In genomic region chr19:8806810-8807209, GRCm38 (mm10) we compare ENCODE assay signal across 23 mouse cellular contexts. TPM values are rescaled to one million over a fixed set of nuclear protein-coding genes. Genes with fewer than 3 reads are reported as not detected.
A peak's percentile ranks its signal among the peaks of the same experiment; 100 is the strongest.
DNase-seq lines count a peak whose midpoint lies in the region; ATAC-seq and TF ChIP-seq lines count a peak whose summit lies in the region.
"Had no signal": no experiment of that assay in that cellular context is flagged by ENCODE, and none has a peak within 500 bp of the region (broad histone marks: within the 10 kb centered on the region; RNA-seq: fewer than 3 reads in every experiment).

No protein-coding gene starts in this region.

- peak; percentile 48 for DNase-seq in induced T-regulatory cell, adult 2 months (ENCODE audit: low read depth)
- DNase-seq in lung, adult 2 months = no peak
- no peak for DNase-seq in c-Kit-positive CD71-positive TER-119-positive erythroid progenitor cells, embryonic 14.5 days (ENCODE audit: low spot score)
- no peak for DNase-seq in layer of hippocampus, adult 8-10 months (ENCODE audit: low spot score in 2 of 2)
- DNase-seq: adrenal gland, postnatal 36 days; cerebellum, adult 8-10 months; cerebellum, postnatal 36 days; embryo, embryonic 11 days; gastrocnemius, postnatal 36 days; heart, postnatal 36 days; kidney, postnatal 25 days; right cerebral cortex, postnatal 14 days had no signal

- H3K4me1 ChIP-seq in megakaryocyte, embryonic 14.5 days = peaks cover 57% of the 10 kb centered on the region
- H3K4me1 ChIP-seq in E14TG2a.4 (replicated peaks; ENCODE audit: low read depth, low read length) = peaks cover 54% of the 10 kb centered on the region
- 0 out of 2 replicates have a peak, but pooled peaks cover 2% of the 10 kb centered on the region for H3K4me1 ChIP-seq in lung, adult 2 months (ENCODE audit: control insufficient read depth, insufficient read depth, low read length)

- H3K36me3 ChIP-seq in megakaryocyte, embryonic 14.5 days (replicated peaks; ENCODE audit: low read length) = peaks cover 74% of the 10 kb centered on the region
- H3K36me3 ChIP-seq in E14TG2a.4 (ENCODE audit: insufficient read depth, low read length) = peaks cover 86% of the 10 kb centered on the region

- ATAC-seq in megakaryocyte, adult 5-6 weeks (ENCODE audit: poor library complexity, severe bottlenecking) = no peak
- peak; percentile 28; the same call in 1 of the 2 replicates for ATAC-seq in monocyte, adult 5-6 weeks (replicated peaks; ENCODE audit: insufficient number of reproducible peaks, low FRiP score, low TSS enrichment, poor library complexity, severe bottlenecking)
- ATAC-seq: forebrain, embryonic 13.5 days; intestine, embryonic 15.5 days had no signal

- 88% methylated on average over 5 of the region's 5 CpGs for WGBS in lung, adult 2 months

- no peaks in the 10 kb centered on the region for H3K9me3 ChIP-seq in megakaryocyte, embryonic 14.5 days
- no peaks in the 10 kb centered on the region for H3K9me3 ChIP-seq in E14TG2a.4 (ENCODE audit: low read length)
- H3K9me3 ChIP-seq: forebrain, embryonic 13.5 days; heart, embryonic 15.5 days; hindbrain, embryonic 15.5 days; intestine, embryonic 15.5 days; lung, embryonic 15.5 days; midbrain, embryonic 12.5 days had no signal

- no peak for TF ChIP-seq POLR2A in lung, adult 2 months (IDR thresholded peaks at IDR 0.05; ENCODE audit: borderline replicate concordance, extremely low read depth, low read depth, low read length)

- peak overlapping the region; percentile 5 for H3K4me3 ChIP-seq in megakaryocyte, embryonic 14.5 days (replicated peaks)
- H3K4me3 ChIP-seq in E14TG2a.4 (replicated peaks; ENCODE audit: low read length) = 0 out of 2 replicates have a peak overlapping the region, but pooled peaks have one; percentile 17
- H3K4me3 ChIP-seq in lung, adult 2 months (replicated peaks; ENCODE audit: extremely low read depth, low read depth, low read length) = no peak overlapping the region
- H3K4me3 ChIP-seq: forebrain, embryonic 13.5 days; heart, embryonic 15.5 days; hindbrain, embryonic 15.5 days; intestine, embryonic 15.5 days; left cerebral cortex, adult 2 months; lung, embryonic 15.5 days; midbrain, embryonic 12.5 days had no signal

- no peaks in the 10 kb centered on the region for H3K27me3 ChIP-seq in megakaryocyte, embryonic 14.5 days (replicated peaks)
- no peaks in the 10 kb centered on the region for H3K27me3 ChIP-seq in E14TG2a.4 (ENCODE audit: insufficient read depth, low read length)
- H3K27me3 ChIP-seq: forebrain, embryonic 13.5 days; heart, embryonic 15.5 days; hindbrain, embryonic 15.5 days; intestine, embryonic 15.5 days; lung, embryonic 15.5 days; midbrain, embryonic 12.5 days had no signal

- TF ChIP-seq CTCF in E14TG2a.4 (conservative IDR thresholded peaks at IDR 0.05; ENCODE audit: low read length) = no peak
- TF ChIP-seq CTCF in lung, adult 2 months (IDR thresholded peaks at IDR 0.05; ENCODE audit: insufficient read depth, low read length) = no peak

RNA-seq across cellular contexts. Expression of gene Zbtb3, which starts 4.5 kb away (rescaled TPM):
- 1.3 and 5.9 TPM in 2 replicates for polyA plus RNA-seq in megakaryocyte, embryonic 14.5 days (2012; ENCODE audit: insufficient read depth, low replicate concordance)
- 0.62 and 2.3 TPM in 2 replicates for total RNA-seq in megakaryocyte, adult 5-6 weeks (2015)
- total RNA-seq in megakaryocyte, adult 5-6 weeks (2017) = 1.8 and 2.5 TPM in 2 replicates
- 0.85 to 1.2 TPM (median 1.1 TPM) in 3 replicates for total RNA-seq in monocyte, adult 5-6 weeks (2017)
- 1.9 and 2.3 TPM in 2 replicates for polyA plus RNA-seq in lung, adult 2 months (2012; rRNA removed)
- total RNA-seq in layer of hippocampus, adult 8-10 months (2022) = 1 to 10 TPM; 5.2 to 7.9 (median 5.4) TPM

RNA-seq across cellular contexts. Expression of gene Polr2g, which starts 8.4 kb away (rescaled TPM):
- 6.3 TPM in 1 of 2 replicates, not detected in the other for polyA plus RNA-seq in megakaryocyte, embryonic 14.5 days (2012; ENCODE audit: insufficient read depth, low replicate concordance)
- total RNA-seq in megakaryocyte, adult 5-6 weeks (2015) = 124 and 125 TPM in 2 replicates
- 54.1 and 58.2 TPM in 2 replicates for total RNA-seq in megakaryocyte, adult 5-6 weeks (2017)
- total RNA-seq in monocyte, adult 5-6 weeks (2017) = 31.6 to 48.4 TPM (median 47.3 TPM) in 3 replicates
- polyA plus RNA-seq in lung, adult 2 months (2012; rRNA removed) = 26.2 and 42.5 TPM in 2 replicates
- total RNA-seq in layer of hippocampus, adult 8-10 months (2022) = 100 to 1,000 TPM; 101 to 122 (median 109) TPM

RNA-seq across cellular contexts. Expression of gene Ttc9c, which starts 12.3 kb away (rescaled TPM):
- 0.51 TPM in 1 of 2 replicates, not detected in the other for polyA plus RNA-seq in megakaryocyte, embryonic 14.5 days (2012; ENCODE audit: insufficient read depth, low replicate concordance)
- 28.6 and 31.0 TPM in 2 replicates for total RNA-seq in megakaryocyte, adult 5-6 weeks (2015)
- 53.6 and 63.7 TPM in 2 replicates for total RNA-seq in megakaryocyte, adult 5-6 weeks (2017)
- total RNA-seq in monocyte, adult 5-6 weeks (2017) = 40.1 to 52.8 TPM (median 48.3 TPM) in 3 replicates
- polyA plus RNA-seq in lung, adult 2 months (2012; rRNA removed) = 8.5 and 12.8 TPM in 2 replicates
- total RNA-seq in layer of hippocampus, adult 8-10 months (2022) = 10 to 100 TPM; 36.4 to 45.1 (median 40.1) TPM

RNA-seq across cellular contexts. Expression of gene Hnrnpul2, which starts 13.0 kb away (rescaled TPM):
- polyA plus RNA-seq in megakaryocyte, embryonic 14.5 days (2012; ENCODE audit: insufficient read depth, low replicate concordance) = 13.5 and 54.1 TPM in 2 replicates
- 52.3 and 56.0 TPM in 2 replicates for total RNA-seq in megakaryocyte, adult 5-6 weeks (2015)
- total RNA-seq in megakaryocyte, adult 5-6 weeks (2017) = 72.8 and 94.4 TPM in 2 replicates
- total RNA-seq in monocyte, adult 5-6 weeks (2017) = 84.4 to 149 TPM (median 101 TPM) in 3 replicates
- 25.4 and 28.0 TPM in 2 replicates for polyA plus RNA-seq in lung, adult 2 months (2012; rRNA removed)
- 100 to 1,000 TPM; 113 to 126 (median 120) TPM for total RNA-seq in layer of hippocampus, adult 8-10 months (2022)

RNA-seq across cellular contexts. Expression of gene Taf6l, which starts 20.6 kb away (rescaled TPM):
- 33.7 and 61.6 TPM in 2 replicates for polyA plus RNA-seq in megakaryocyte, embryonic 14.5 days (2012; ENCODE audit: insufficient read depth, low replicate concordance)
- 5.1 and 6.2 TPM in 2 replicates for total RNA-seq in megakaryocyte, adult 5-6 weeks (2015)
- total RNA-seq in megakaryocyte, adult 5-6 weeks (2017) = 8.9 and 9.8 TPM in 2 replicates
- total RNA-seq in monocyte, adult 5-6 weeks (2017) = 2.0 to 11.4 TPM (median 4.5 TPM) in 3 replicates
- polyA plus RNA-seq in lung, adult 2 months (2012; rRNA removed) = 8.6 and 9.0 TPM in 2 replicates
- 10 to 100 TPM; 14.7 to 20.1 (median 18.2) TPM for total RNA-seq in layer of hippocampus, adult 8-10 months (2022)
